Mouse (Mus musculus) effector memory CD4-positive, alpha-beta T cell, adult 5 months (primary cell): ENCODE measurements around the gene Olfr8. TPM values are rescaled to one million over a fixed set of nuclear protein-coding genes. Genes with fewer than 3 reads are reported as not detected.

ENCODE experiments used
- polyA plus RNA-seq: library from polyadenylated mRNA; unstranded; fragments of 100-300 nt; shearing (Covaris generic); gene quantifications from one replicate; pipeline ENCODE4 v1.2.1, GENCODE M21; 2017

Gene Olfr8
- polyA plus RNA-seq: not detected

DNA sequence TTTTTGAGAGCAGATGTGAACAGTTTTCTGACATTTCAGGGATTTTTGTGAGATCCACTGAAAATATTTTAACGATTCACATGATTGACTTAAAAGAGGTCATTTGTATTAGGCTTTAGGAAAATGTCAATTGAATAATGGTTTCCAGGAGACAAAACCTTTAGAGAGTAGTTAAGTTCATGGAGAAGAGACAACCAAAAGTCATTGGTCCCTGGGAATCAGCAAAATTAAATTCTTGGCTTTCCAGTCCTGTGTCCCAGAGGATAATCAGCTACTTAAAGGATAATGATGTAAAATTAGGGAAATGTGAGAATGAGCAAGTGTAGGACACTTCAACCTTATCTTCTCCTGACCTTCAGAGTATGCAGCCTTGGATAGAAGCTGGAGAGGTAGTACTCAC lies at the start of gene Olfr8:
Gene Olfr8, plus strand, starts transcription at position 301 of the 400 bp plus-strand sequence.

DNA sequence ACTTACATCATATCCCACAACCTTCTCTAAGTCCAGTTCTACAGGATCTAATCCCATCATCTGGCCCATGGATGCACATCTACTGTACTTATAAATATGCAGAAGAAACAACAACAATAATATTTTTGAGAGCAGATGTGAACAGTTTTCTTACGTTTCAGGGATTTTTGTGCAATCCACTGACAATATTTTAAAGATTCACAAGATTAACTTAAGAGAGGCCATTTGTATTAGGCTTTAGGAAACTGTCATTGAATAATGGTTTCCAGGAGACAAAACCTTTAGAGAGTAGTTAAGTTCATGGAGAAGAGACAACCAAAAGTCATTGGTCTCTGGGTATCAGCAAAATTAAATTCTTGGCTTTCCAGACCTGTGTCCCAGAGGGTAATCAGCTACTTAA lies 37.6 kb upstream of the Olfr8 start, which contains the start of gene Olfr1354:
Gene Olfr1354, plus strand, starts transcription at position 301 of the 400 bp plus-strand sequence.

GRCm38 (mm10) chr10:78963009-78963408 lies 12.6 kb downstream of the Olfr8 start, which contains the start of gene Olfr1353:
Gene Olfr1353, plus strand, starts transcription at chr10:78963309.

GRCm38 (mm10) chr10:78980750-78981149 lies 30.3 kb downstream of the Olfr8 start, which contains the start of gene Olfr1352:
Gene Olfr1352, plus strand, starts transcription at chr10:78981050.

Other genes with a start within 250 kb of the Olfr8 start
- gene Casp14, start 232.3 kb upstream of the Olfr8 start, polyA plus RNA-seq: not detected
- not detected for gene Ccdc105, start 197.6 kb upstream of the Olfr8 start, polyA plus RNA-seq
- not detected for gene Slc1a6, start 170.1 kb upstream of the Olfr8 start, polyA plus RNA-seq
- 0.40 TPM for gene Olfr1356, start 98.5 kb upstream of the Olfr8 start, polyA plus RNA-seq
- not detected for gene Olfr1355, start 75.1 kb upstream of the Olfr8 start, polyA plus RNA-seq
- gene Olfr1354, start 37.5 kb upstream of the Olfr8 start, polyA plus RNA-seq: not detected
- not detected for gene Olfr1353, start 12.7 kb downstream of the Olfr8 start, polyA plus RNA-seq
- not detected for gene Olfr1352, start 30.4 kb downstream of the Olfr8 start, polyA plus RNA-seq
- gene Olfr1351, start 61.8 kb downstream of the Olfr8 start, polyA plus RNA-seq: not detected
- not detected for gene Olfr57, start 78.1 kb downstream of the Olfr8 start, polyA plus RNA-seq
- 15.7 TPM for gene 2610008E11Rik, start 147.0 kb downstream of the Olfr8 start, polyA plus RNA-seq
- gene Vmn2r80, start 198.1 kb downstream of the Olfr8 start, polyA plus RNA-seq: not detected